21 mouse cellular contexts compared by ENCODE assay signal in genomic region chr2:102812756-102813155, GRCm38 (mm10).
DNase-seq lines count a peak whose midpoint lies in the region; ATAC-seq and TF ChIP-seq lines count a peak whose summit lies in the region.
"Had no signal": no experiment of that assay in that cellular context is flagged by ENCODE, and none has a peak within 500 bp of the region (broad histone marks: within the 10 kb centered on the region; RNA-seq: fewer than 3 reads in every experiment).

No protein-coding gene starts in this region.

- no peak for TF ChIP-seq POLR2A in spleen, adult 2 months (IDR thresholded peaks at IDR 0.05; ENCODE audit: low read depth, low read length)

- peak overlapping the region; percentile 58 for H3K27ac ChIP-seq in spleen, adult 2 months (ENCODE audit: insufficient read depth, low read length)
- no peak overlapping the region for H3K27ac ChIP-seq in midbrain, embryonic 16.5 days (ENCODE audit: low read length)
- no peak overlapping the region for H3K27ac ChIP-seq in gastrocnemius, adult 2 months
- H3K27ac ChIP-seq: heart, embryonic 15.5 days; limb, embryonic 13.5 days; liver, embryonic 13.5 days; lung, embryonic 15.5 days; neural tube, embryonic 15.5 days had no signal

- no peak for TF ChIP-seq CTCF in spleen, adult 2 months (IDR thresholded peaks at IDR 0.05; ENCODE audit: extremely low read depth, insufficient read depth, insufficient read length, insufficient replicate concordance)
- TF ChIP-seq CTCF in gastrocnemius, adult 2 months (IDR thresholded peaks at IDR 0.05) = no peak

- no peak overlapping the region for H3K9ac ChIP-seq in midbrain, embryonic 16.5 days (ENCODE audit: low read depth, low read length)
- H3K9ac ChIP-seq: heart, embryonic 15.5 days; limb, embryonic 13.5 days; liver, embryonic 13.5 days; lung, embryonic 15.5 days; neural tube, embryonic 15.5 days had no signal

- peak; percentile 44 to 58 for DNase-seq in spleen, adult 2 months (ENCODE audit: low read depth in 1 of 2, low spot score in 2 of 2)
- no peak for DNase-seq in spleen, adult 12 weeks (ENCODE audit: low spot score)
- DNase-seq in T-cell, adult 2 months (ENCODE audit: low spot score) = peak; percentile 10
- peak; percentile 76 for DNase-seq in splenic B cell, adult 2 months (ENCODE audit: low read depth, low spot score)
- DNase-seq in gastrocnemius, adult 2 months = no peak
- DNase-seq in adrenal gland, adult (ENCODE audit: inconsistent age in 2 of 2, low spot score in 1 of 2) = no peak
- DNase-seq: adrenal gland, postnatal 36 days; cerebellum, adult 2 months; kidney, adult 2 months; kidney, postnatal 10 days; liver, embryonic 13.5 days; right cerebral cortex, postnatal 14 days; thymus, postnatal 14 days had no signal

- H3K36me3 ChIP-seq in spleen, adult 2 months (ENCODE audit: control insufficient read depth, insufficient read depth, low read length) = peaks cover 7% of the 10 kb centered on the region
- no peaks in the 10 kb centered on the region for H3K36me3 ChIP-seq in splenic B cell, adult 2 months (ENCODE audit: control insufficient read depth, insufficient read depth, low read length, poor library complexity, severe bottlenecking)
- H3K36me3 ChIP-seq in midbrain, embryonic 16.5 days (ENCODE audit: control insufficient read depth, insufficient read depth, low read length) = no peaks in the 10 kb centered on the region
- H3K36me3 ChIP-seq: limb, embryonic 13.5 days; lung, embryonic 15.5 days; neural tube, embryonic 15.5 days had no signal

- 12% methylated on average over 4 of the region's 4 CpGs for WGBS in spleen, adult 2 months
- WGBS in midbrain, embryonic 16.5 days = 75% methylated on average over 4 of the region's 4 CpGs

- H3K27me3 ChIP-seq in spleen, adult 2 months (ENCODE audit: control insufficient read depth, insufficient read depth, low read length) = no peaks in the 10 kb centered on the region
- H3K27me3 ChIP-seq in splenic B cell, adult 2 months (ENCODE audit: control insufficient read depth, insufficient read depth, low read length, poor library complexity, severe bottlenecking) = no peaks in the 10 kb centered on the region
- no peaks in the 10 kb centered on the region for H3K27me3 ChIP-seq in midbrain, embryonic 16.5 days (ENCODE audit: control insufficient read depth, insufficient read depth, low read depth, low read length)
- H3K27me3 ChIP-seq: heart, embryonic 15.5 days; limb, embryonic 13.5 days; liver, embryonic 13.5 days; lung, embryonic 15.5 days; neural tube, embryonic 15.5 days had no signal

- peaks cover 16% of the 10 kb centered on the region for H3K4me1 ChIP-seq in spleen, adult 2 months (ENCODE audit: control insufficient read depth, insufficient read depth, insufficient read length)
- H3K4me1 ChIP-seq in midbrain, embryonic 16.5 days (ENCODE audit: control insufficient read depth, insufficient read depth, low read length) = no peaks in the 10 kb centered on the region
- H3K4me1 ChIP-seq: heart, embryonic 15.5 days; liver, embryonic 13.5 days; lung, embryonic 15.5 days; neural tube, embryonic 15.5 days had no signal

- no peak overlapping the region for H3K4me3 ChIP-seq in spleen, adult 2 months (ENCODE audit: extremely low read depth, insufficient read depth, insufficient read length)
- no peak overlapping the region for H3K4me3 ChIP-seq in midbrain, embryonic 16.5 days (ENCODE audit: low read depth, low read length)
- H3K4me3 ChIP-seq in gastrocnemius, adult 2 months = no peak overlapping the region
- H3K4me3 ChIP-seq: erythroblast, embryonic 14.5 days; heart, embryonic 15.5 days; limb, embryonic 13.5 days; liver, embryonic 13.5 days; lung, embryonic 15.5 days; neural tube, embryonic 15.5 days had no signal

- intact Hi-C loops in gastrocnemius, adult 2 months (cut with DNase I) = no loop called here

- peak; percentile 63 for ATAC-seq in inflammation-experienced regulatory T-cells, adult 6 months
- no peak for ATAC-seq in midbrain, embryonic 16.5 days
- ATAC-seq: forebrain, embryonic 14.5 days had no signal

- no peaks in the 10 kb centered on the region for H3K9me3 ChIP-seq in midbrain, embryonic 16.5 days (replicated peaks; ENCODE audit: control insufficient read depth, low read length, poor library complexity, severe bottlenecking)
- H3K9me3 ChIP-seq: heart, embryonic 15.5 days; limb, embryonic 13.5 days; liver, embryonic 13.5 days; lung, embryonic 15.5 days; neural tube, embryonic 15.5 days had no signal

- H3K4me2 ChIP-seq in midbrain, embryonic 16.5 days (ENCODE audit: low read length) = no peak overlapping the region
- H3K4me2 ChIP-seq: heart, embryonic 15.5 days; limb, embryonic 13.5 days; liver, embryonic 13.5 days; lung, embryonic 15.5 days; neural tube, embryonic 15.5 days had no signal

Comparison
In these comparisons a context has a peak if more than half of its experiments do, and no peak if none do; other contexts are left out.
1. DNase-seq: peak in spleen, adult 2 months (2 of 2), T-cell, adult 2 months (single experiment) and splenic B cell, adult 2 months (single experiment); none in spleen, adult 12 weeks (single experiment), gastrocnemius, adult 2 months (single experiment) and adrenal gland, adult (0 of 2).